Mouse (Mus musculus): ENCODE results near the gene Bckdha. TPM values are rescaled to one million over a fixed set of nuclear protein-coding genes. Genes with fewer than 3 reads are reported as not detected.

Bckdha gene
- total and polyA plus RNA-seq, 3 experiments: 6.0 to 44.1 (median 20.4) TPM

- DNase-seq (ENCODE audit: low spot score) (peak; percentile 93), ATAC-seq (ENCODE audit: extremely low read depth, insufficient number of reproducible peaks, low FRiP score, poor library complexity, severe bottlenecking) (no peak; the same call in 1 of the 2 replicates)
- peak overlapping the region; percentile 70 for H3K4me3 ChIP-seq (ENCODE audit: low read depth, low read length)
- peaks cover 42% of the 10 kb centered on the region for H3K4me1 ChIP-seq (ENCODE audit: insufficient read depth, low read depth, low read length)
- no peaks in the 10 kb centered on the region for H3K27me3 ChIP-seq (ENCODE audit: insufficient read depth, low read length)
- peaks cover 78% of the 10 kb centered on the region for H3K36me3 ChIP-seq (replicated peaks)
- TF ChIP-seq GATA1 (IDR thresholded peaks at IDR 0.05; ENCODE audit: borderline replicate concordance, low read length) (no peak), TAL1 (conservative IDR thresholded peaks at IDR 0.05; ENCODE audit: low read depth, low read length) (no peak), POLR2AphosphoS5 (IDR thresholded peaks at IDR 0.05; ENCODE audit: insufficient replicate concordance, low read depth, low read length) (no peak), GATA2 (IDR thresholded peaks at IDR 0.05; ENCODE audit: borderline replicate concordance, low read depth, low read length) (no peak), CTCF (IDR thresholded peaks at IDR 0.05; ENCODE audit: low read depth, low read length) (no peak)
- H3K9me3 ChIP-seq (replicated peaks): no peaks in the 10 kb centered on the region
Measured at GRCm38 (mm10) chr7:25627431-25628322, 31.1 kb downstream of the Bckdha start.

DNA sequence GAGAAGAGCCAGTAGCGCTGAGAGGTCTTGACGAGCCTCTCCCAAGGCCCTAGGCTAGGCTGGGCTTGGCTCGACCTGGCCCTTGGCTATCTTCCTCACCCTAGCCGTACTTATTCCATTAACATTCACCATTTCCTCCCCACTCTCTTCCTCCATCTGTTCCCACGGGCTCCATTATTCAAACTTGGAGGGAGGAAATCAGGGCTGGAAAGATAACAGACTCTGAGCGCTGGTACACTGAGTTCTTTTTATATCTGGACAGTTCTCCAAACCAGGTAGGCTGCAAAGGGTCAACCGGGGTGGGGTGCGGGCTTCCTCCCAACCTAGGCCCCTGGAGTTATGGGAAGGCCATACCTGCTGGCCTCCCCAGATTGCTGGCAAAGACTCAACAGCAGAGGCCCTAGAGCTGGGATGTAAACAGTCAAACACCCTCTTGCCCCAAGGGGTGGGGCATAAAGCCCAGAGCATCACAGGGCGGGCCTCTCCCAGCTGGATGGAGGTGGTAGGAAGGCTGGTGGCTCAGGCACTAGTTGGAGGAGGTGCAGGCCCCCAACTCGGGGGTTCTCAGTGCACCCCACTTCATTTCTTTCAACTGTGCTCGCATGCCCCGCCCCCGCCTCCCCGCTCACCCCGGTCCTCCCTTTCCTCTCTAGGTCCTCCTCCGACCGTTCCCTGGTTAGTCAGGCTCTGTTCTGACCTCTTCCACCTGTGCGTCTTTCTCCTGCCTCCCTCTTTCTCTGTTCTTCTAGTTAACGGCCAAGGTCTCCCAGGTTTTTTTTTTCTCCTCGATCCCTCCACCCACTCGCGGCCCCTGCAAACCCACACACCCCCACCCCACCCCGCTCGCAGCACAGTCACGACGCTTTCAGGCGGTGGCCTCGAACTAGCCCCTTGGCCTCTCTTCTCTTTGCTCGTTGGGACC lies 32.0 kb downstream of the Bckdha start, which contains the start of gene B3gnt8:
B3gnt8 (plus strand) TSS at position 146 of the 922 bp plus-strand sequence.
- Histone ChIP-seq H3K4me1 (ENCODE audit: insufficient read depth, low read depth, low read length) (peaks cover 42% of the 10 kb centered on the region), H3K36me3 (replicated peaks) (peaks cover 79% of the 10 kb centered on the region), H3K9me3 (replicated peaks) (no peaks in the 10 kb centered on the region), H3K4me3 (ENCODE audit: low read depth, low read length) (peak within 1 kb of the TSS; percentile 70), H3K27me3 (ENCODE audit: insufficient read depth, low read length) (no peaks in the 10 kb centered on the region)
- ATAC-seq (ENCODE audit: extremely low read depth, insufficient number of reproducible peaks, low FRiP score, poor library complexity, severe bottlenecking) (no peak), DNase-seq (ENCODE audit: low spot score) (peak; percentile 57)
- TF ChIP-seq TAL1 (conservative IDR thresholded peaks at IDR 0.05; ENCODE audit: low read depth, low read length) (no peak), GATA2 (IDR thresholded peaks at IDR 0.05; ENCODE audit: borderline replicate concordance, low read depth, low read length) (no peak), GATA1 (IDR thresholded peaks at IDR 0.05; ENCODE audit: borderline replicate concordance, low read length) (no peak), POLR2AphosphoS5 (IDR thresholded peaks at IDR 0.05; ENCODE audit: insufficient replicate concordance, low read depth, low read length) (no peak), CTCF (IDR thresholded peaks at IDR 0.05; ENCODE audit: low read depth, low read length) (no peak)

- Histone ChIP-seq H3K27me3 (ENCODE audit: insufficient read depth, low read length) (no peaks in the 10 kb centered on the region), H3K36me3 (replicated peaks) (peaks cover 79% of the 10 kb centered on the region), H3K4me3 (ENCODE audit: low read depth, low read length) (no peak overlapping the region), H3K4me1 (ENCODE audit: insufficient read depth, low read depth, low read length) (peaks cover 42% of the 10 kb centered on the region), H3K9me3 (replicated peaks) (no peaks in the 10 kb centered on the region)
- ATAC-seq (ENCODE audit: extremely low read depth, insufficient number of reproducible peaks, low FRiP score, poor library complexity, severe bottlenecking) (no peak), DNase-seq (ENCODE audit: low spot score) (no peak)
- TF ChIP-seq CTCF (IDR thresholded peaks at IDR 0.05; ENCODE audit: low read depth, low read length) (peak; percentile 63), POLR2AphosphoS5 (IDR thresholded peaks at IDR 0.05; ENCODE audit: insufficient replicate concordance, low read depth, low read length) (no peak)
Measured at GRCm38 (mm10) chr7:25625594-25626250, 33.1 kb downstream of the Bckdha start.

- ATAC-seq (ENCODE audit: extremely low read depth, insufficient number of reproducible peaks, low FRiP score, poor library complexity, severe bottlenecking): no peak
- H3K27me3 ChIP-seq (ENCODE audit: insufficient read depth, low read length): no peaks in the 10 kb centered on the region
- peaks cover 49% of the 10 kb centered on the region for H3K4me1 ChIP-seq (ENCODE audit: insufficient read depth, low read depth, low read length)
- no peaks in the 10 kb centered on the region for H3K9me3 ChIP-seq (replicated peaks)
- H3K4me3 ChIP-seq (ENCODE audit: low read depth, low read length): no peak overlapping the region
- peaks cover 76% of the 10 kb centered on the region for H3K36me3 ChIP-seq (replicated peaks)
- no peak for DNase-seq (ENCODE audit: low spot score)
- no peak for TF ChIP-seq CTCF (IDR thresholded peaks at IDR 0.05; ENCODE audit: low read depth, low read length)
- no peak for TF ChIP-seq GATA2 (IDR thresholded peaks at IDR 0.05; ENCODE audit: borderline replicate concordance, low read depth, low read length)
- TF ChIP-seq TAL1 (conservative IDR thresholded peaks at IDR 0.05; ENCODE audit: low read depth, low read length): no peak
- TF ChIP-seq GATA1 (IDR thresholded peaks at IDR 0.05; ENCODE audit: borderline replicate concordance, low read length): no peak
- no peak for TF ChIP-seq POLR2AphosphoS5 (IDR thresholded peaks at IDR 0.05; ENCODE audit: insufficient replicate concordance, low read depth, low read length)
Measured at GRCm38 (mm10) chr7:25624851-25625250, 33.9 kb downstream of the Bckdha start.

GRCm38 (mm10) chr7:25623857-25624370 lies 34.9 kb downstream of the Bckdha start:
- DNase-seq (ENCODE audit: low spot score) (no peak), ATAC-seq (ENCODE audit: extremely low read depth, insufficient number of reproducible peaks, low FRiP score, poor library complexity, severe bottlenecking) (no peak)
- H3K9me3 ChIP-seq (replicated peaks): no peaks in the 10 kb centered on the region
- peaks cover 67% of the 10 kb centered on the region for H3K36me3 ChIP-seq (replicated peaks)
- no peak for TF ChIP-seq CTCF (IDR thresholded peaks at IDR 0.05; ENCODE audit: low read depth, low read length)
- TF ChIP-seq POLR2AphosphoS5 (IDR thresholded peaks at IDR 0.05; ENCODE audit: insufficient replicate concordance, low read depth, low read length): no peak
- no peak for TF ChIP-seq TAL1 (conservative IDR thresholded peaks at IDR 0.05; ENCODE audit: low read depth, low read length)
- TF ChIP-seq GATA2 (IDR thresholded peaks at IDR 0.05; ENCODE audit: borderline replicate concordance, low read depth, low read length): no peak
- TF ChIP-seq GATA1 (IDR thresholded peaks at IDR 0.05; ENCODE audit: borderline replicate concordance, low read length): no peak
- no peaks in the 10 kb centered on the region for H3K27me3 ChIP-seq (ENCODE audit: insufficient read depth, low read length)
- peaks cover 51% of the 10 kb centered on the region for H3K4me1 ChIP-seq (ENCODE audit: insufficient read depth, low read depth, low read length)
- no peak overlapping the region for H3K4me3 ChIP-seq (ENCODE audit: low read depth, low read length)

Measured in G1E (cell line).